Mouse (Mus musculus) CH12.LX (cell line): ENCODE measurements around the gene Pde6d.

Experiments used
- CHD1 ChIP-seq: IDR thresholded peaks from 2 replicates; pipeline ENCODE4 v1.6.1; 2012; ENCODE audit warnings: low read depth, low read length, improper control_type of control experiment, inconsistent platforms
- CHD2 ChIP-seq: IDR thresholded peaks from 2 replicates; pipeline ENCODE4 v1.6.1; 2011; ENCODE audit warnings: low read length, improper control_type of control experiment
- CTCF ChIP-seq, 2 experiments: IDR thresholded peaks in 1 of 2; conservative IDR thresholded peaks in 1 of 2; 2 replicates each; pipeline ENCODE4 v1.5.1; 2011 to 2012; ENCODE audit warnings: low read depth in 2 of 2, low read length in 2 of 2, improper control_type of control experiment in 1 of 2, inconsistent platforms in 1 of 2, mild to moderate bottlenecking in 1 of 2, moderate library complexity in 1 of 2
- E2F4 ChIP-seq: IDR thresholded peaks from 2 replicates; pipeline ENCODE4 v1.6.1; 2011; ENCODE audit warnings: low read depth, low read length, improper control_type of control experiment; ENCODE audit not compliant: insufficient replicate concordance
- ELF1 ChIP-seq: IDR thresholded peaks from 2 replicates; pipeline ENCODE4 v1.6.1; 2014; ENCODE audit warnings: low read depth, mild to moderate bottlenecking, inconsistent platforms, low read length, improper control_type of control experiment
- EP300 ChIP-seq: IDR thresholded peaks from 2 replicates; pipeline ENCODE4 v1.6.1; 2011; ENCODE audit warnings: low read length, improper control_type of control experiment
- GABPA ChIP-seq: IDR thresholded peaks from 2 replicates; pipeline ENCODE4 v1.6.1; 2012; ENCODE audit warnings: low read depth, low read length, improper control_type of control experiment, inconsistent platforms; ENCODE audit not compliant: insufficient replicate concordance
- HCFC1 ChIP-seq: IDR thresholded peaks from 2 replicates; pipeline ENCODE4 v1.6.1; 2012; ENCODE audit warnings: low read depth, mild to moderate bottlenecking, inconsistent platforms, low read length, improper control_type of control experiment
- MAFK ChIP-seq: IDR thresholded peaks from 2 replicates; pipeline ENCODE4 v1.6.1; 2011; ENCODE audit warnings: low read length, improper control_type of control experiment; ENCODE audit not compliant: insufficient replicate concordance
- MXI1 ChIP-seq: IDR thresholded peaks from 2 replicates; pipeline ENCODE4 v1.6.1; 2011; ENCODE audit warnings: mild to moderate bottlenecking, low read depth, low read length, improper control_type of control experiment
- POLR2A ChIP-seq: IDR thresholded peaks from 2 replicates; pipeline ENCODE4 v1.6.1; 2011; ENCODE audit warnings: low read depth, mild to moderate bottlenecking, improper control_type of control experiment, low read length
- USF1 ChIP-seq: IDR thresholded peaks from 2 replicates; pipeline ENCODE4 v1.6.1; 2014; ENCODE audit warnings: low read depth, mild to moderate bottlenecking, inconsistent platforms, low read length, improper control_type of control experiment
- ZC3H11A ChIP-seq: IDR thresholded peaks from 2 replicates; pipeline ENCODE4 v1.6.1; 2012; ENCODE audit warnings: low read depth, mild to moderate bottlenecking, inconsistent platforms, low read length, improper control_type of control experiment
- ZNF384 ChIP-seq: IDR thresholded peaks from 2 replicates; pipeline ENCODE4 v1.6.1; 2012; ENCODE audit warnings: low read depth, low read length, improper control_type of control experiment, inconsistent platforms

- no peak for TF ChIP-seq CHD2
- no peak for TF ChIP-seq E2F4
- TF ChIP-seq EP300, result no peak
- TF ChIP-seq CTCF (conservative IDR thresholded peaks at IDR 0.05 in 1 of 2, IDR thresholded peaks at IDR 0.05 in 1 of 2; ENCODE audit: low read depth in 2 of 2, low read length in 2 of 2), result no peak
- no peak for TF ChIP-seq ZNF384
- no peak for TF ChIP-seq ELF1
- no peak for TF ChIP-seq ZC3H11A
- no peak for TF ChIP-seq POLR2A
- TF ChIP-seq MXI1, result no peak
- TF ChIP-seq CHD1, result no peak
- TF ChIP-seq MAFK, result no peak
- TF ChIP-seq USF1, result no peak
- no peak for TF ChIP-seq HCFC1
- TF ChIP-seq GABPA, result no peak
Measured at GRCm38 (mm10) chr1:86496340-86496739, 86.1 kb downstream of the Pde6d start.
